Mouse (Mus musculus): Measurements from ENCODE around the gene Gm45062.

DNA sequence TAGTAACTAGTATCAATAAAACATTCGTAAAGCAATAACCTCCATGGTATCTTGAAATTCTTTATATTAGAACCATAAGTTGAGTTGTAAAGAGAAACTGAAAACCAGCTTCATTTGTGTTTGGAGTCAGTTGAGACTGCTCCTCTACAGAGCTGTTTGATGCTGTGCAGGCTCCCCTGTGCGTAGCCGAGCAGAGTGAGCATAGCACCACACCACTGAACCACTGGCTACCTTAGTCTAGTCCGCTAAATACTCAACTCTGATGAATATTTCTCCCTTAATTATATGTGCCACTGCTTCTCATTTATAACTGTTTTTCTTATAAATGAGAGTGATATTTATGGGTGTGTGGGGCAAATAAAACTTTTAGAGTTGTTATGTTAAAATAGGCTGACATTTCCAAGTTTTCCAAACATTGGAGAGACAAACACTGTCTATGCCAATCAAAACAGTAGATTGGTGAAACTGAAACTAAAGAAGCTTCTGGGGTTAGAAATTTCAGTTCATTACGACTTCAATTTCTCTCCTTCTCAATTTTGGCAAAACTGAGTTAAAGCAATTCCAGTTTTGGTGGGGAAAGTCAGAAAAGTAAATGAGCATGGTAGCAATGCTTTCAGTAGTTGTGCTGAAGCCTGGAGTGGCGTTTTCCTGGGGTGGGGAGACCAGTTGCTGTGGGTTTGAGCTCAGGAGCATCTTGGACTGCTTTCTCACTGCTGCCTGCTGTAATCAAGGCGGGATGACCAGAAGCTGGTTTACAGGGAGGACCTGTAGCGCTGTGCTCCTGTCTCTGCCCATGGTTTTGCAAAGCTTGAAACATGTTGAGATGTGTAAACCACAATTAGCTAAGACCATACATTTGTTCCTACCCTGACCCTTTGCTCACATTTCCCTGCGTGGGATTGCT lies 77.5 kb downstream of the Gm45062 start:
- TF ChIP-seq CTCF (conservative IDR thresholded peaks at IDR 0.05; ENCODE audit: insufficient read depth, insufficient read length, low read depth, low read length) (no peak), POLR2A (IDR thresholded peaks at IDR 0.05; ENCODE audit: low read depth, low read length) (no peak)
